Mouse (Mus musculus): ENCODE results near the gene Trabd2b. TPM values are rescaled to one million over a fixed set of nuclear protein-coding genes. Genes with fewer than 3 reads are reported as not detected.

The Trabd2b gene
- polyA plus RNA-seq, 1 experiment, result 0.63 TPM

- Histone ChIP-seq H3K9me3 (replicated peaks; ENCODE audit: control insufficient read depth, insufficient read depth, low read length, poor library complexity, severe bottlenecking) (no peaks in the 10 kb centered on the region), H3K4me3 (ENCODE audit: low read depth, low read length) (no peak overlapping the region), H3K36me3 (ENCODE audit: control insufficient read depth, insufficient read depth, low read length, poor library complexity, severe bottlenecking) (no peaks in the 10 kb centered on the region), H3K27me3 (ENCODE audit: control insufficient read depth, insufficient read depth, low read length, poor library complexity, severe bottlenecking) (peaks cover 10% of the 10 kb centered on the region), H3K27ac (ENCODE audit: insufficient read depth, low read length) (no peak overlapping the region), H3K9ac (ENCODE audit: low read depth, poor library complexity, severe bottlenecking) (no peak overlapping the region), H3K4me1 (ENCODE audit: control insufficient read depth, insufficient read depth, low read length) (no peaks in the 10 kb centered on the region)
- TF ChIP-seq POLR2A (IDR thresholded peaks at IDR 0.05; ENCODE audit: insufficient read depth, low read length) (no peak), CTCF (IDR thresholded peaks at IDR 0.05; ENCODE audit: low read depth, low read length) (no peak), EP300 (IDR thresholded peaks at IDR 0.05; ENCODE audit: insufficient read depth, low read depth, low read length) (no peak)
Measured at GRCm38 (mm10) chr4:114401993-114402731, 4.4 kb upstream of the Trabd2b start.

GRCm38 (mm10) chr4:114405682-114406354, 706 bp upstream of the Trabd2b start:
- Histone ChIP-seq H3K9me3 (replicated peaks; ENCODE audit: control insufficient read depth, insufficient read depth, low read length, poor library complexity, severe bottlenecking) (no peaks in the 10 kb centered on the region), H3K4me1 (ENCODE audit: control insufficient read depth, insufficient read depth, low read length) (no peaks in the 10 kb centered on the region), H3K4me3 (ENCODE audit: low read depth, low read length) (peak overlapping the region; percentile 75), H3K27me3 (ENCODE audit: control insufficient read depth, insufficient read depth, low read length, poor library complexity, severe bottlenecking) (peaks cover 15% of the 10 kb centered on the region), H3K9ac (ENCODE audit: low read depth, poor library complexity, severe bottlenecking) (peak overlapping the region; percentile 85), H3K27ac (ENCODE audit: insufficient read depth, low read length) (no peak overlapping the region), H3K36me3 (ENCODE audit: control insufficient read depth, insufficient read depth, low read length, poor library complexity, severe bottlenecking) (no peaks in the 10 kb centered on the region)
- no peak for TF ChIP-seq EP300 (IDR thresholded peaks at IDR 0.05; ENCODE audit: insufficient read depth, low read depth, low read length)
- TF ChIP-seq CTCF (IDR thresholded peaks at IDR 0.05; ENCODE audit: low read depth, low read length), result peak; percentile 95
- no peak for TF ChIP-seq POLR2A (IDR thresholded peaks at IDR 0.05; ENCODE audit: insufficient read depth, low read length)

GRCm38 (mm10) chr4:114407516-114407915, 992 bp downstream of the Trabd2b start:
- no peaks in the 10 kb centered on the region for H3K36me3 ChIP-seq (ENCODE audit: control insufficient read depth, insufficient read depth, low read length, poor library complexity, severe bottlenecking)
- TF ChIP-seq POLR2A (IDR thresholded peaks at IDR 0.05; ENCODE audit: insufficient read depth, low read length) (no peak), CTCF (IDR thresholded peaks at IDR 0.05; ENCODE audit: low read depth, low read length) (no peak), EP300 (IDR thresholded peaks at IDR 0.05; ENCODE audit: insufficient read depth, low read depth, low read length) (no peak)
- H3K4me3 ChIP-seq (ENCODE audit: low read depth, low read length), result no peak overlapping the region
- no peak overlapping the region for H3K9ac ChIP-seq (ENCODE audit: low read depth, poor library complexity, severe bottlenecking)
- H3K9me3 ChIP-seq (replicated peaks; ENCODE audit: control insufficient read depth, insufficient read depth, low read length, poor library complexity, severe bottlenecking), result no peaks in the 10 kb centered on the region
- H3K27me3 ChIP-seq (ENCODE audit: control insufficient read depth, insufficient read depth, low read length, poor library complexity, severe bottlenecking), result peaks cover 19% of the 10 kb centered on the region
- no peak overlapping the region for H3K27ac ChIP-seq (ENCODE audit: insufficient read depth, low read length)
- H3K4me1 ChIP-seq (ENCODE audit: control insufficient read depth, insufficient read depth, low read length), result no peaks in the 10 kb centered on the region

- no peak overlapping the region for H3K4me3 ChIP-seq (ENCODE audit: low read depth, low read length)
- no peaks in the 10 kb centered on the region for H3K9me3 ChIP-seq (replicated peaks; ENCODE audit: control insufficient read depth, insufficient read depth, low read length, poor library complexity, severe bottlenecking)
- no peak for TF ChIP-seq EP300 (IDR thresholded peaks at IDR 0.05; ENCODE audit: insufficient read depth, low read depth, low read length)
- TF ChIP-seq CTCF (IDR thresholded peaks at IDR 0.05; ENCODE audit: low read depth, low read length), result no peak
- no peak for TF ChIP-seq POLR2A (IDR thresholded peaks at IDR 0.05; ENCODE audit: insufficient read depth, low read length)
- peaks cover 19% of the 10 kb centered on the region for H3K27me3 ChIP-seq (ENCODE audit: control insufficient read depth, insufficient read depth, low read length, poor library complexity, severe bottlenecking)
- no peaks in the 10 kb centered on the region for H3K36me3 ChIP-seq (ENCODE audit: control insufficient read depth, insufficient read depth, low read length, poor library complexity, severe bottlenecking)
- no peaks in the 10 kb centered on the region for H3K4me1 ChIP-seq (ENCODE audit: control insufficient read depth, insufficient read depth, low read length)
- no peak overlapping the region for H3K9ac ChIP-seq (ENCODE audit: low read depth, poor library complexity, severe bottlenecking)
- H3K27ac ChIP-seq (ENCODE audit: insufficient read depth, low read length), result no peak overlapping the region
Measured at GRCm38 (mm10) chr4:114408298-114408697, 1.8 kb downstream of the Trabd2b start.

- Histone ChIP-seq H3K4me1 (ENCODE audit: control insufficient read depth, insufficient read depth, low read length) (no peaks in the 10 kb centered on the region), H3K9me3 (replicated peaks; ENCODE audit: control insufficient read depth, insufficient read depth, low read length, poor library complexity, severe bottlenecking) (no peaks in the 10 kb centered on the region), H3K27ac (ENCODE audit: insufficient read depth, low read length) (no peak overlapping the region), H3K36me3 (ENCODE audit: control insufficient read depth, insufficient read depth, low read length, poor library complexity, severe bottlenecking) (no peaks in the 10 kb centered on the region), H3K27me3 (ENCODE audit: control insufficient read depth, insufficient read depth, low read length, poor library complexity, severe bottlenecking) (peaks cover 19% of the 10 kb centered on the region), H3K4me3 (ENCODE audit: low read depth, low read length) (no peak overlapping the region), H3K9ac (ENCODE audit: low read depth, poor library complexity, severe bottlenecking) (no peak overlapping the region)
- no peak for TF ChIP-seq EP300 (IDR thresholded peaks at IDR 0.05; ENCODE audit: insufficient read depth, low read depth, low read length)
- TF ChIP-seq CTCF (IDR thresholded peaks at IDR 0.05; ENCODE audit: low read depth, low read length), result no peak
- TF ChIP-seq POLR2A (IDR thresholded peaks at IDR 0.05; ENCODE audit: insufficient read depth, low read length), result no peak
Measured at GRCm38 (mm10) chr4:114408890-114409480, 2.5 kb downstream of the Trabd2b start.

Measured in ES-Bruce4 (cell line).